Mouse (Mus musculus) urinary bladder, postnatal 14 days (tissue): ENCODE measurements around the gene Helz2.
"Not testable (repeated sequence)": the region's sequence is repeated elsewhere in the genome, so short reads cannot be mapped to it uniquely, and the experiment has no call there.

Experiments
- DNase-seq: peaks from one replicate; pipeline ENCODE4 v3.0.0; 2021; ENCODE audit warnings: low spot score

Gene Helz2

GRCm38 (mm10) chr2:181196628-181197300 is 45.1 kb downstream of the Helz2 start:
- no peak for DNase-seq

GRCm38 (mm10) chr2:181193044-181193443 is 48.8 kb downstream of the Helz2 start:
- no peak for DNase-seq

GRCm38 (mm10) chr2:181191936-181192335 is 49.9 kb downstream of the Helz2 start:
- DNase-seq: no peak

GRCm38 (mm10) chr2:181191385-181191784 is 50.4 kb downstream of the Helz2 start:
- DNase-seq: not testable (repeated sequence)

- no peak for DNase-seq
Observed at GRCm38 (mm10) chr2:181189321-181189720, 52.5 kb downstream of the Helz2 start.

- DNase-seq: peak; percentile 64
Observed at GRCm38 (mm10) chr2:181188681-181189080, 53.1 kb downstream of the Helz2 start.

GRCm38 (mm10) chr2:181187121-181188000 is 54.5 kb downstream of the Helz2 start, which contains the start of gene Ppdpf:
Gene Ppdpf (plus strand): TSS chr2:181187247.
- DNase-seq: peak; percentile 94

- peak; percentile 88 for DNase-seq
Observed at GRCm38 (mm10) chr2:181186635-181187034, 55.2 kb downstream of the Helz2 start.

- no peak for DNase-seq
Observed at GRCm38 (mm10) chr2:181180898-181181297, 60.9 kb downstream of the Helz2 start.

- DNase-seq: no peak
Observed at GRCm38 (mm10) chr2:181178471-181178870, 63.4 kb downstream of the Helz2 start.

- no peak for DNase-seq
Observed at GRCm38 (mm10) chr2:181178015-181178414, 63.8 kb downstream of the Helz2 start.
